Mouse (Mus musculus) MEL (cell line): ENCODE results near the gene Lipa. TPM values are rescaled to one million over a fixed set of nuclear protein-coding genes. Genes with fewer than 3 reads are reported as not detected.

Experiments used
- DNase-seq: peaks from one replicate; pipeline ENCODE4 v3.0.0; 2011; ENCODE audit warnings: low read depth, low spot score
- H3K27ac ChIP-seq: 2 replicates; pipeline ENCODE4 v1.5.1; 2012; ENCODE audit warnings: low read depth, mild to moderate bottlenecking, control low read depth, low read length, moderate library complexity; ENCODE audit not compliant: control insufficient read depth
- H3K27me3 ChIP-seq, 2 experiments: fragments of 150-350 bp in 1 of 2; sonication (generic) in 1 of 2; 2 replicates each; pipeline ENCODE4 v1.6.1; 2012; ENCODE audit warnings: low read length in 2 of 2, mild to moderate bottlenecking in 2 of 2, improper control_type of control experiment in 1 of 2, moderate library complexity in 1 of 2; ENCODE audit not compliant: insufficient read depth in 2 of 2, control insufficient read depth in 1 of 2
- H3K36me3 ChIP-seq, 2 experiments: 2 replicates each; pipeline ENCODE4 v1.6.1; 2012 to 2014; ENCODE audit warnings: low read length in 2 of 2, improper control_type of control experiment in 1 of 2, inconsistent platforms in 1 of 2, mild to moderate bottlenecking in 1 of 2; ENCODE audit not compliant: insufficient read depth in 2 of 2, control insufficient read depth in 1 of 2
- H3K4me1 ChIP-seq, 2 experiments: fragments of 150-350 bp in 1 of 2; sonication (generic) in 1 of 2; 2 replicates each; pipeline ENCODE4 v1.6.1; 2012; ENCODE audit warnings: low read length in 2 of 2, improper control_type of control experiment in 1 of 2, mild to moderate bottlenecking in 1 of 2; ENCODE audit not compliant: insufficient read depth in 2 of 2, control insufficient read depth in 1 of 2
- H3K4me3 ChIP-seq, 2 experiments: fragments of 150-350 bp in 1 of 2; sonication (generic) in 1 of 2; 2 replicates each; pipeline ENCODE4 v1.5.1; 2012; ENCODE audit warnings: low read depth in 2 of 2, low read length in 2 of 2, mild to moderate bottlenecking in 2 of 2, moderate library complexity in 2 of 2, control low read depth in 1 of 2, improper control_type of control experiment in 1 of 2; ENCODE audit not compliant: control insufficient read depth in 1 of 2, insufficient read depth in 1 of 2
- H3K79me2 ChIP-seq: 2 replicates; pipeline ENCODE4 v1.6.1; 2012; ENCODE audit warnings: mild to moderate bottlenecking, low read length, moderate library complexity; ENCODE audit not compliant: control insufficient read depth, poor library complexity, insufficient read depth
- H3K9ac ChIP-seq: 2 replicates; pipeline ENCODE4 v1.6.1; 2012; ENCODE audit warnings: low read depth, mild to moderate bottlenecking, control low read depth, low read length, moderate library complexity; ENCODE audit not compliant: control insufficient read depth, poor library complexity, severe bottlenecking
- H3K9me3 ChIP-seq: fragments of 150-350 bp; sonication (generic); replicated peaks from 2 replicates; pipeline ENCODE4 v1.6.1; 2012; ENCODE audit warnings: mild to moderate bottlenecking, low read length, improper control_type of control experiment, moderate library complexity; ENCODE audit not compliant: insufficient read depth
- BHLHE40 ChIP-seq: IDR thresholded peaks from 2 replicates; pipeline ENCODE4 v1.6.1; 2012; ENCODE audit warnings: low read depth, mild to moderate bottlenecking, inconsistent platforms, low read length, improper control_type of control experiment, borderline replicate concordance
- CHD2 ChIP-seq: IDR thresholded peaks from 2 replicates; pipeline ENCODE4 v1.6.1; 2011; ENCODE audit warnings: low read length, improper control_type of control experiment
- CTCF ChIP-seq, 3 experiments: IDR thresholded peaks in 2 of 3; conservative IDR thresholded peaks in 1 of 3; 2 replicates each; pipeline ENCODE4 v1.5.1; 2011 to 2012; ENCODE audit warnings: low read length in 3 of 3, low read depth in 2 of 3, mild to moderate bottlenecking in 2 of 3, improper control_type of control experiment in 1 of 3, inconsistent platforms in 1 of 3, mixed read lengths in 1 of 3, moderate library complexity in 1 of 3; ENCODE audit not compliant: control insufficient read depth in 1 of 3, insufficient read depth in 1 of 3, poor library complexity in 1 of 3, severe bottlenecking in 1 of 3
- E2F4 ChIP-seq: IDR thresholded peaks from 2 replicates; pipeline ENCODE4 v1.6.1; 2011; ENCODE audit warnings: low read depth, low read length, improper control_type of control experiment, borderline replicate concordance
- ELF1 ChIP-seq: IDR thresholded peaks from 2 replicates; pipeline ENCODE4 v1.6.1; 2014; ENCODE audit warnings: low read depth, mild to moderate bottlenecking, inconsistent platforms, low read length, improper control_type of control experiment, moderate library complexity
- GATA1 ChIP-seq: IDR thresholded peaks from 2 replicates; pipeline ENCODE4 v1.6.1; 2011; ENCODE audit warnings: low read depth, low read length, improper control_type of control experiment
- HCFC1 ChIP-seq: IDR thresholded peaks from 2 replicates; pipeline ENCODE4 v1.6.1; 2012; ENCODE audit warnings: low read depth, mild to moderate bottlenecking, inconsistent platforms, low read length, improper control_type of control experiment, moderate library complexity
- MAX ChIP-seq: IDR thresholded peaks from 2 replicates; pipeline ENCODE4 v1.6.1; 2011; ENCODE audit warnings: low read length, improper control_type of control experiment
- MYB ChIP-seq: IDR thresholded peaks from 2 replicates; pipeline ENCODE4 v1.6.1; 2011; ENCODE audit warnings: mild to moderate bottlenecking, low read depth, low read length, improper control_type of control experiment
- MYC ChIP-seq: IDR thresholded peaks from 2 replicates; pipeline ENCODE4 v1.6.1; 2011; ENCODE audit warnings: low read depth, mild to moderate bottlenecking, low read length, improper control_type of control experiment, moderate library complexity
- POLR2A ChIP-seq, 2 experiments: IDR thresholded peaks; 2 replicates each; pipeline ENCODE4 v1.6.1; 2011 to 2012; ENCODE audit warnings: low read length in 2 of 2, mild to moderate bottlenecking in 2 of 2, control low read depth in 1 of 2, improper control_type of control experiment in 1 of 2, low read depth in 1 of 2, moderate library complexity in 1 of 2; ENCODE audit not compliant: control insufficient read depth in 1 of 2, insufficient read depth in 1 of 2, poor library complexity in 1 of 2
- POLR2AphosphoS2 ChIP-seq: IDR thresholded peaks from 2 replicates; pipeline ENCODE4 v1.6.1; 2011; ENCODE audit warnings: low read length, improper control_type of control experiment
- RAD21 ChIP-seq: IDR thresholded peaks from 2 replicates; pipeline ENCODE4 v1.6.1; 2011; ENCODE audit warnings: mild to moderate bottlenecking, low read depth, low read length, improper control_type of control experiment
- RCOR1 ChIP-seq: IDR thresholded peaks from 2 replicates; pipeline ENCODE4 v1.6.1; 2012; ENCODE audit warnings: low read depth, mild to moderate bottlenecking, inconsistent platforms, low read length, improper control_type of control experiment
- SIN3A ChIP-seq: IDR thresholded peaks from 2 replicates; pipeline ENCODE4 v1.6.1; 2012; ENCODE audit warnings: low read length, improper control_type of control experiment, inconsistent platforms
- SMC3 ChIP-seq: IDR thresholded peaks from 2 replicates; pipeline ENCODE4 v1.6.1; 2011; ENCODE audit warnings: low read depth, low read length, improper control_type of control experiment
- TAL1 ChIP-seq: IDR thresholded peaks from 2 replicates; pipeline ENCODE4 v1.6.1; 2012; ENCODE audit warnings: mild to moderate bottlenecking, inconsistent platforms, low read length, moderate library complexity, mixed read lengths
- TBP ChIP-seq: IDR thresholded peaks from 2 replicates; pipeline ENCODE4 v1.8.0; 2011; ENCODE audit warnings: low read depth, low read length, improper control_type of control experiment
- TCF12 ChIP-seq: IDR thresholded peaks from 2 replicates; pipeline ENCODE4 v1.6.1; 2014; ENCODE audit warnings: low read depth, mild to moderate bottlenecking, inconsistent platforms, low read length, improper control_type of control experiment, moderate library complexity
- UBTF ChIP-seq: IDR thresholded peaks from 2 replicates; pipeline ENCODE4 v1.6.1; 2012; ENCODE audit warnings: low read depth, mild to moderate bottlenecking, inconsistent platforms, low read length, improper control_type of control experiment, moderate library complexity, borderline replicate concordance; ENCODE audit not compliant: insufficient read depth
- USF1 ChIP-seq: IDR thresholded peaks from 2 replicates; pipeline ENCODE4 v1.6.1; 2014; ENCODE audit warnings: low read depth, mild to moderate bottlenecking, inconsistent platforms, low read length, improper control_type of control experiment, moderate library complexity
- USF2 ChIP-seq, 2 experiments: IDR thresholded peaks; 2 replicates each; pipeline ENCODE4 v1.6.1; 2011 to 2012; ENCODE audit warnings: improper control_type of control experiment in 2 of 2, low read length in 2 of 2, borderline replicate concordance in 1 of 2, inconsistent platforms in 1 of 2, low read depth in 1 of 2, mild to moderate bottlenecking in 1 of 2; ENCODE audit not compliant: insufficient read depth in 1 of 2
- ZC3H11A ChIP-seq: IDR thresholded peaks from 2 replicates; pipeline ENCODE4 v1.6.1; 2012; ENCODE audit warnings: low read depth, mild to moderate bottlenecking, inconsistent platforms, low read length, improper control_type of control experiment
- ZMIZ1 ChIP-seq: IDR thresholded peaks from 2 replicates; pipeline ENCODE4 v1.6.1; 2012; ENCODE audit warnings: low read depth, mild to moderate bottlenecking, inconsistent platforms, low read length, improper control_type of control experiment, moderate library complexity
- ZNF384 ChIP-seq: IDR thresholded peaks from 2 replicates; pipeline ENCODE4 v1.6.1; 2012; ENCODE audit warnings: low read depth, mild to moderate bottlenecking, inconsistent platforms, low read length, improper control_type of control experiment
- polyA plus RNA-seq, 2 experiments: library from polyadenylated mRNA; stranded (reverse) in 1 of 2; unstranded in 1 of 2; fragments of >175 nt in 1 of 2; fragments of >200 nt in 1 of 2; gene quantifications; 2 replicates each; pipeline versions ENCODE4 v1.2.1 to v1.2.4; 2012; ENCODE audit warnings: low replicate concordance in 2 of 2, low read depth in 1 of 2; ENCODE audit not compliant: insufficient read length in 2 of 2, insufficient read depth in 1 of 2, missing spikeins in 1 of 2
- total RNA-seq: library from RNA; depleted of rRNA; stranded (reverse); fragments of 300-350 nt; gene quantifications from 2 replicates; pipeline ENCODE4 v1.2.3, GENCODE M21; 2012

Gene Lipa
- total and polyA plus RNA-seq, 3 experiments = 7.6 to 13.8 TPM; not detected in 1

GRCm38 (mm10) chr19:34551981-34552380 lies 24.7 kb upstream of the Lipa start:
- no peak overlapping the region for H3K9ac ChIP-seq
- H3K9me3 ChIP-seq = no peaks in the 10 kb centered on the region
- H3K79me2 ChIP-seq = no peaks in the 10 kb centered on the region
- DNase-seq = no peak
- H3K27me3 ChIP-seq = peaks cover 0 to 2% of the 10 kb centered on the region in 2 experiments; a peak in 1 of 4 replicates
- H3K27ac ChIP-seq = no peak overlapping the region
- H3K36me3 ChIP-seq = peaks cover 0 to 3% of the 10 kb centered on the region in 2 experiments; a peak in 2 of 4 replicates
- H3K4me1 ChIP-seq = peaks cover 0 to 2% of the 10 kb centered on the region in 2 experiments; a peak in 2 of 4 replicates
- no peak overlapping the region for H3K4me3 ChIP-seq
- TF ChIP-seq BHLHE40 (no peak), TBP (no peak), CTCF (IDR thresholded peaks at IDR 0.05 in 2 of 3, conservative IDR thresholded peaks at IDR 0.05 in 1 of 3; ENCODE audit: control insufficient read depth in 1 of 3, insufficient read depth in 1 of 3, low read depth in 2 of 3, low read length in 3 of 3, poor library complexity in 1 of 3, severe bottlenecking in 1 of 3) (no peak), UBTF (no peak), USF1 (no peak), POLR2AphosphoS2 (no peak), MYC (no peak), SIN3A (no peak), CHD2 (no peak), ZMIZ1 (no peak), RCOR1 (no peak)

DNA sequence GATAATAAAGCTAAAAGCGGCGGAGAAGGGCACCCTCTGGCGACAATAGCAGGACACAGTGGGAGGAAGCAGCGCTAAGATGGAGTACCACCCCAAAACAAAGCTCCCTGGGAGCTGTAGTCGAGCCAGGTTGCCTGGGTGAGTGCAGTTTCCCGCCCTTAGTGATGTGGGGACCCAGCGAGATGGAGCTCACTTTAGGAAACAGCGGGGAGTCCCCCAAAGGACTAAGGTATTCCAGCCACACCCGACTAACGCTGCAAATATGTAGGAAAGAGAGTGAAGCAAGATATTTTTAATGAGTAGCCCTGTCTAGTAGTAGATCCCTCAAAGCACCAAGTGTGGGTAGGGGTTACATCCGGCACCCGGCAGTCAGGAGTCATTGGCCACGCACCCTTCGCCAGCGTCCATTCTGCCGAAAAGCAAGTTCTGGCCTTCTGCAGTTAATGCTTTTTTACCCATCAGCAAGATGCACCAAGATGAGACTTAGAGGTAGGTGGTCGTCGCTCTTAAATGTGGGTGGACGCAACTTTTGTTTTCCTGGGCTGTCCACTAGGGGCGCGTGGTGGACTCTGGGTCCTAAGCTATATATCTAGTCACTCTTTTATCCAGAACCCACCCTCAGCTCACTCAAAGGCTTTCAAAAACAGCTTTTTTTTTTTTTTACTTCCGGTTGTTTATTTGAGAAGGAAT lies 23.4 kb upstream of the Lipa start, which contains the start of gene Ifit2:
Ifit2 (plus strand) TSS at position 161 of the 690 bp plus-strand sequence.
- peak; percentile 89 for DNase-seq
- no peaks in the 10 kb centered on the region for H3K9me3 ChIP-seq
- peak within 1 kb of the TSS; percentile 3; the same call in 1 of the 2 replicates for H3K27ac ChIP-seq
- peaks cover 0 to 3% of the 10 kb centered on the region in 2 experiments; a peak in 2 of 4 replicates for H3K36me3 ChIP-seq
- TF ChIP-seq ZC3H11A (0 out of 2 replicates have a peak, but pooled peaks have one; percentile 25), USF2 (IDR thresholded peaks at IDR 0.05; ENCODE audit: borderline replicate concordance in 1 of 2, insufficient read depth in 1 of 2, low read depth in 1 of 2, low read length in 2 of 2) (no peak), GATA1 (no peak), ZNF384 (peak; percentile 59; the same call in 1 of the 2 replicates), E2F4 (peak; percentile 93), SMC3 (peak; percentile 75), SIN3A (peak; percentile 58), MYB (peak; percentile 14; the same call in 1 of the 2 replicates), RCOR1 (peak; percentile 58), UBTF (no peak), TAL1 (no peak), TCF12 (0 out of 2 replicates have a peak, but pooled peaks have one; percentile 30), RAD21 (peak; percentile 55), ELF1 (peak; percentile 69), CTCF (IDR thresholded peaks at IDR 0.05 in 2 of 3, conservative IDR thresholded peaks at IDR 0.05 in 1 of 3; ENCODE audit: control insufficient read depth in 1 of 3, insufficient read depth in 1 of 3, low read depth in 2 of 3, low read length in 3 of 3, poor library complexity in 1 of 3, severe bottlenecking in 1 of 3) (peak; percentile 60 to 73 (median 68)), HCFC1 (peak; percentile 87), POLR2A (IDR thresholded peaks at IDR 0.05; ENCODE audit: control insufficient read depth in 1 of 2, insufficient read depth in 1 of 2, low read depth in 1 of 2, low read length in 2 of 2, poor library complexity in 1 of 2) (0 out of 4 replicates have a peak, but pooled peaks of 1 of the 2 experiments have one; percentile 37), MAX (0 out of 2 replicates have a peak, but pooled peaks have one; percentile 49)
- H3K4me1 ChIP-seq = peaks cover 0 to 2% of the 10 kb centered on the region in 2 experiments; a peak in 2 of 4 replicates
- H3K79me2 ChIP-seq = no peaks in the 10 kb centered on the region
- H3K27me3 ChIP-seq = peaks cover 0 to 2% of the 10 kb centered on the region in 2 experiments; a peak in 1 of 4 replicates
- H3K4me3 ChIP-seq = peak within 1 kb of the TSS; percentile 45 to 60
- H3K9ac ChIP-seq = peak within 1 kb of the TSS; percentile 37
